In the genomic region with DNA sequence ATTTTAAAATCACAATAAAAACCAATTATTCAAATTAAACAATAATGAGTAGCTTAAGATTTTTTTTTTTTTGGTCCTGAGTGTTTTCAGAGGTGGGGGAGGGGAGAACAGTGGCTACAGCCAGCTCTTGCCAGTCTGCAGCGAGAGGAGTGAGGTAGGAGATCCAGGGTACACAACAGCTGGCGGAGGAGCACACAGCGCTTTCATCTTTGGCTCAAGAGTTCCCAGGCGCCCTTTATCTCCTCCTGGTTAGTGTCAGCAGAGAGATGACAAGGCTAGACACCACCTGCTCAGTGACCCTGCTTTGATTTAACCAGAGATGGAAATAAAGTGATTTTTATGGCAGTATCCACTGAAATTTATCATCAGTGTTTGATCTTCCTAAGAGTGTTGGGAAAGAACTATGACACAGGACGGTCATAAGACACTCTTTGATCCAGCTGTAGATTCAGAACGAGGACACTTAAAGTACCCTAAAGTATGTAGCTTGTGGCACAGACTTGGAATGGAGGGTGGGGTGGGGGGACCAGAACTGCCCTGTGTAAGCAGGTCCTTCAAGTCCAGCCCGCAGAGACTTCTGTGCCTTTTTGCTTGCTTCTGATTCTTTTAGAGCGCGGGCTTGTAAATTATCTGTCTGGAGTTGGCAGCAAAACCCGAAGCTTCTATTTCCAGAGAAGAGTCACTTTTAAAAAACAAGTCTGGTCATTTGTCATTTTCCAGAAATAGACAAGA, we compare ENCODE assay signal across 10 mouse cellular contexts. TPM values are rescaled to one million over a fixed set of nuclear protein-coding genes. Genes with fewer than 3 reads are reported as not detected.
DNase-seq lines count a peak whose midpoint lies in the region; ATAC-seq lines count a peak whose summit lies in the region.
"Had no signal": no experiment of that assay in that cellular context is flagged by ENCODE, and none has a peak within 500 bp of the region (broad histone marks: within the 10 kb centered on the region; RNA-seq: fewer than 3 reads in every experiment).

No protein-coding gene starts in this region.

- peaks cover 10% of the 10 kb centered on the region; the same call in 1 of the 2 replicates for H3K4me1 ChIP-seq in kidney, embryonic 16.5 days (ENCODE audit: insufficient read depth, low read length)
- H3K4me1 ChIP-seq in embryonic facial prominence, embryonic 12.5 days: 0 out of 2 replicates have a peak, but pooled peaks cover 5% of the 10 kb centered on the region
- H3K4me1 ChIP-seq in intestine, embryonic 15.5 days (replicated peaks): 0 out of 2 replicates have a peak, but pooled peaks cover 4% of the 10 kb centered on the region
- no peaks in the 10 kb centered on the region for H3K4me1 ChIP-seq in neural tube, embryonic 14.5 days (ENCODE audit: control insufficient read depth, insufficient read depth, low read length)
- H3K4me1 ChIP-seq: liver, embryonic 13.5 days had no signal

- ATAC-seq in kidney, embryonic 16.5 days (ENCODE audit: low FRiP score, low TSS enrichment): peak; percentile 75; the same call in 1 of the 2 replicates
- ATAC-seq in embryonic facial prominence, embryonic 12.5 days (ENCODE audit: insufficient number of reproducible peaks, insufficient read depth, low FRiP score, low TSS enrichment): no peak
- ATAC-seq in intestine, embryonic 15.5 days: peak; percentile 43; the same call in 1 of the 2 replicates
- ATAC-seq in neural tube, embryonic 14.5 days (ENCODE audit: low read depth): peak; percentile 51; the same call in 1 of the 2 replicates

- 0 out of 2 replicates have a peak overlapping the region, but pooled peaks have one; percentile 26 for H3K9ac ChIP-seq in kidney, embryonic 16.5 days (replicated peaks; ENCODE audit: low read length)
- no peak overlapping the region for H3K9ac ChIP-seq in embryonic facial prominence, embryonic 12.5 days
- H3K9ac ChIP-seq in intestine, embryonic 15.5 days: no peak overlapping the region
- no peak overlapping the region for H3K9ac ChIP-seq in neural tube, embryonic 14.5 days (replicated peaks; ENCODE audit: low read depth, low read length)
- H3K9ac ChIP-seq: liver, embryonic 13.5 days had no signal

- no peaks in the 10 kb centered on the region for H3K27me3 ChIP-seq in kidney, embryonic 16.5 days (ENCODE audit: insufficient read depth, low read length)
- no peaks in the 10 kb centered on the region for H3K27me3 ChIP-seq in embryonic facial prominence, embryonic 12.5 days
- H3K27me3 ChIP-seq in intestine, embryonic 15.5 days (replicated peaks): no peaks in the 10 kb centered on the region
- H3K27me3 ChIP-seq in neural tube, embryonic 14.5 days (ENCODE audit: control insufficient read depth, insufficient read depth, low read length): no peaks in the 10 kb centered on the region

- peaks cover 3% of the 10 kb centered on the region; the same call in 1 of the 2 replicates for H3K9me3 ChIP-seq in kidney, embryonic 16.5 days (ENCODE audit: low read length)
- H3K9me3 ChIP-seq in embryonic facial prominence, embryonic 12.5 days: peaks cover 5% of the 10 kb centered on the region; the same call in 1 of the 2 replicates
- no peaks in the 10 kb centered on the region for H3K9me3 ChIP-seq in intestine, embryonic 15.5 days
- no peaks in the 10 kb centered on the region for H3K9me3 ChIP-seq in neural tube, embryonic 14.5 days (ENCODE audit: control insufficient read depth, low read length)
- H3K9me3 ChIP-seq: liver, embryonic 13.5 days had no signal

- no peak overlapping the region for H3K27ac ChIP-seq in kidney, embryonic 16.5 days (ENCODE audit: low read length)
- H3K27ac ChIP-seq in embryonic facial prominence, embryonic 12.5 days: no peak overlapping the region
- H3K27ac ChIP-seq in intestine, embryonic 15.5 days: no peak overlapping the region
- H3K27ac ChIP-seq in neural tube, embryonic 14.5 days (ENCODE audit: low read depth, low read length): no peak overlapping the region
- H3K27ac ChIP-seq: liver, embryonic 13.5 days had no signal

- WGBS in kidney, embryonic 16.5 days: 19% methylated on average over 10 of the region's 10 CpGs
- WGBS in embryonic facial prominence, embryonic 12.5 days: 54% methylated on average over 10 of the region's 10 CpGs
- WGBS in intestine, embryonic 15.5 days: 22% methylated on average over 10 of the region's 10 CpGs
- 42% methylated on average over 10 of the region's 10 CpGs for WGBS in neural tube, embryonic 14.5 days

- no peaks in the 10 kb centered on the region for H3K36me3 ChIP-seq in kidney, embryonic 16.5 days (ENCODE audit: insufficient read depth, low read length)
- H3K36me3 ChIP-seq in embryonic facial prominence, embryonic 12.5 days: no peaks in the 10 kb centered on the region
- no peaks in the 10 kb centered on the region for H3K36me3 ChIP-seq in intestine, embryonic 15.5 days
- H3K36me3 ChIP-seq in neural tube, embryonic 14.5 days (ENCODE audit: control insufficient read depth, insufficient read depth, low read length): no peaks in the 10 kb centered on the region
- H3K36me3 ChIP-seq: liver, embryonic 13.5 days had no signal

- no peak for DNase-seq in kidney, postnatal 36 days
- no peak for DNase-seq in frontal cortex, postnatal 25 days (ENCODE audit: low spot score in 2 of 2)
- DNase-seq in T-cell, adult 2 months (ENCODE audit: low spot score): no peak
- DNase-seq in layer of hippocampus, adult 9-11 months: no peak
- DNase-seq: liver, embryonic 13.5 days had no signal

- peak overlapping the region; percentile 51 for H3K4me2 ChIP-seq in kidney, embryonic 16.5 days (replicated peaks; ENCODE audit: low read depth, low read length)
- peak overlapping the region; percentile 16; the same call in 1 of the 2 replicates for H3K4me2 ChIP-seq in embryonic facial prominence, embryonic 12.5 days (replicated peaks)
- H3K4me2 ChIP-seq in intestine, embryonic 15.5 days (replicated peaks): peak overlapping the region; percentile 46
- peak overlapping the region; percentile 12; the same call in 1 of the 2 replicates for H3K4me2 ChIP-seq in neural tube, embryonic 14.5 days (ENCODE audit: low read depth, low read length)
- H3K4me2 ChIP-seq: liver, embryonic 13.5 days had no signal

- peak overlapping the region; percentile 34 for H3K4me3 ChIP-seq in kidney, embryonic 16.5 days (ENCODE audit: low read length)
- H3K4me3 ChIP-seq in embryonic facial prominence, embryonic 12.5 days: no peak overlapping the region
- H3K4me3 ChIP-seq in intestine, embryonic 15.5 days (replicated peaks): no peak overlapping the region
- no peak overlapping the region for H3K4me3 ChIP-seq in neural tube, embryonic 14.5 days (ENCODE audit: low read depth, low read length)
- H3K4me3 ChIP-seq: liver, embryonic 13.5 days had no signal

RNA-seq across cellular contexts. Expression of gene Rxfp1, which starts 46.1 kb away (rescaled TPM):
- polyA plus RNA-seq in kidney, embryonic 16.5 days (2015; fragmentation: Nextera tagmentation; extraction: Ambion mirVana): 0.04 TPM in 1 of 2 replicates, not detected in the other
- polyA plus RNA-seq in embryonic facial prominence, embryonic 12.5 days (2016; fragmentation: Nextera tagmentation; extraction: Ambion mirVana): 0.67 and 1.0 TPM in 2 replicates
- polyA plus RNA-seq in intestine, embryonic 15.5 days (2015; fragmentation: Nextera tagmentation; extraction: Ambion mirVana): 0.04 and 0.10 TPM in 2 replicates
- 0.05 and 0.10 TPM in 2 replicates for polyA plus RNA-seq in neural tube, embryonic 14.5 days (2014; fragmentation: Nextera tagmentation; extraction: Ambion mirVana)
- polyA plus RNA-seq: liver, embryonic 13.5 days; small intestine, adult 2 months had no signal
